Mouse (Mus musculus) adipocyte (in vitro differentiated cells): ENCODE data around the gene Ngfr.

Experiments used
- DNase-seq: peaks from one replicate; pipeline ENCODE4 v3.0.0-alpha.2; 2016; ENCODE audit warnings: low spot score

Gene Ngfr

DNA sequence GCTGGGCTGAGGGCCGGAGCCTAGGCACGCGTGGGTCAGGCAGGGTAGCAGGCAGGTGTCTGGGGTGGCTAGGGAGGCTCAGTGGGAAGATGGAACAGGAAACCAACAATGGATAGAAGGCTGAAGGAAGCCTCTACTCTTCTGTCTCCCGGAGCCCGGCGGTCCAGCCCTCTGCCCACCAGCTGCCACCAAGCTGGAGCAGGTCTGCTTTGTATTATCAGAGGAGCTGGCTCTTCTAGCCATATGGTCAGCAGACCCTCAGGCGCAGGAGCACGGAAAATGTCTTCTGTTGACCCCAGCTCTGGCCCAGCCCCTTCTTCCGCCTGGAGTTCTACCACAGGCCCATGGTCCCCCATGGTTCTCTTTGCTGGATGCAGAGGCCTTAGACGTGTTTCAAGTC is 22.2 kb downstream of the Ngfr start:
- DNase-seq = no peak

DNA sequence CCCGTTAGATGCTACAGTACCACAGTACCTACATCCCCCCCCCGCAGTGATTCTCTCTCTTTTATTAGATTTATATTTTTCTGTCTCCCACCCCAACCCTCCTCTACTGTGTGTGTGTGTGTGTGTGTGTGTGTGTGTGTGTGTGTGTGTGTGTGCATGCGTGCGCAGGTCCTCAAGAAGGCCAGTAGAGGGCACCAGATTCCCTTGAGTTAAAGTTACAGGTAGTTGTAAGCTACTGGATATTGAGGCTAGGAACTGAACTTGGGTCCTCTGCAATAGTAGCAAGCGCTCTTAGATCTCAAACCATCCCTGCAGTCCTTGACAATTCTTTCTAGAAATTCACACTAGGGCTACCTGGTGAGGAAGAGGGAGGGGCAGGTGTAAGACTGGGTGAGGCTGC is 23.7 kb downstream of the Ngfr start:
- DNase-seq = no peak

DNA sequence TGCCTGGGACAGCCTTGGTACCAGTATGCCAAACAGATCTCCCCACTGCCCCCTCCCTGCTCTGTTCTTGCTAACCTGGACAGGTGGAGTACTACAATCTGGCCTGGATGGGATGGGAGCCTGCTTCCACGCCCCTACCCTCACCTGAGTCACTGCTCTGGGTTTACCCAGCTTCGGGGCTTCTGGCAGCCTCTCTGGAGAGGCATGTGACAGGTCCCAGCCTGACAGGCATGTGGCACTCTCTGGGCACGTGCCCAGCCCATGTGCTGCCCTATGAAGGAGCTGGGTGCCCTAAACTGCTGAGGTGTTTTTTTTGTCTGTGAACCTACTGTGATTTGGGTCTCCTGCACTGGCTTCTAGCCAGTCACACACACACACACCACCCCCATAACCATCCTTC is 26.8 kb downstream of the Ngfr start:
- DNase-seq = no peak

DNA sequence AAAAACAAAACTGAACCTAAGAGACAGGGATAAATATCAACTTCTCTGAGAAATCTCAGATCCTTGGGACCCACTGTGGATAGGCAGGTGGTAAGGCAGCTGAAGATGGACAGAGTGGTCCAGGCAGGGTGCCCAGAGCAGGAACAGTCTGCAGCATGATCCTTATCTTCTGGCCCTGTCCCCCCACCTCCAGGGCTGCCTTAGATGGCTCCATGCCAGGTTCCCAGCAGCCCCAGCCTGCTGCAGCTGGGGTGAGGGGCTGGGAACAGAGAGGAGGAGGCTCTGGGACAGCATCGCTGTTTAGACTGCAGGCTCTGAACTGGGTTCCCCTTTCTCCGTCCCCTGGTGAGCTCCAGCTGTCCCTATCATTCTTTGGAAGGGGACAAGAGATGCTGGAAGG is 27.8 kb downstream of the Ngfr start:
- DNase-seq = no peak

DNA sequence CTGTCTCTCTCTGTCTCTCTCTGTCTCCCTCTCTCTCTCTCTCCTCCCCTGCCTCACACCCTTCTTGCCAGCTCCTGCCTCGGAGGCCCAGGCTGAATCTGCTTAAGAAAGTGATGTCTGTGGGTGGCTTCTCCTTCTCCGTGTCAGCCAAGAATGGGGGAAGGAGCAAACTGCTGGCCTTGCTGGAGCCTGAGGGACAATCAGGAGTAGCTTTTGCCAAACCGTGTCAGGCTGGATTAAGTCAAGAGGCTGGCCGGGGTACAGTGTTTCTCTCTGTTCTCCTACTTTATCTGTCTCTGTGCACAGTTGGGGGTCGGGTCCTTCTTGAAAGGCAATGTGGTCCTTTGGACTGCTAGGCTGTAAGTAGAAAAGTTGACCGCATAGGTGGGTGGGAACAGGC is 29.8 kb downstream of the Ngfr start:
- DNase-seq = peak; percentile 50

DNA sequence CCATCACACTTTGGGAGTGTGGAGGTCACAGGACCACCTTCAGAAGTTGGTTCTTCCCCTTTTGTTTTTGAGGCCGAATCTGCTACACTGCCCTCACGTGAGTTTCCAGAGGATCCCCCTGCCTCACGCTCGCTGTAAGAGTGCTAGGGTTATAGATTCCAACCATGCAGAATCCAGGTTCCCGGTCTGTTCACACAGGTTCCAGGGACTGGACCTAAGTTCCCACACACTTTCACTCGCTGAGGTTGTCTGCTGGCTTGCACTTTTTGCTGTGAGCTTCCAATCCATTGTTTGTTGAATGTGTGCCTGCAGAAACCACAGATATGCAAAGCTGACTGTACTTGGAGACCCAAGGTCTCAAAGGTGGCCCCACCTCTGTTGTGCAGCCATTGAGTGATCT is 30.5 kb downstream of the Ngfr start:
- DNase-seq = no peak

DNA sequence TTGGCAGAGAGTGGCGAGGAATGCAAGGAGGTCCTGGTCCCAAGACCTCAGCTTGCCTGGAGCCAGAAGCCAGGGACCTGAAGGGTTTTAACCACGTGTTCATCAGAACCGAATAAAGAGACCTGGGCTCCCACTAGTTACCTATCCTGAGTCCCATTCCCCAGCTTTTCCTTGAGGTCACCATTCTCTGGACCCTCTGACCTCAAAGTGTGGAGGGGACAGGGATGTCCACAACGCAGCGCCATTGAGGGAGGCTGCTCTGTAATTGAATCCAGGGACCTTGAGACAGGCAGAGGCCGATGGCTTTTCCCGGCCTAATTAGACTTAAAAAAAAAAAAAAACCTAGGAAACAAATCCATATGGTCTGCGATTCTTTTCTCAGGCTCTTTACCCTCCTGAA is 32.3 kb downstream of the Ngfr start:
- no peak for DNase-seq

DNA sequence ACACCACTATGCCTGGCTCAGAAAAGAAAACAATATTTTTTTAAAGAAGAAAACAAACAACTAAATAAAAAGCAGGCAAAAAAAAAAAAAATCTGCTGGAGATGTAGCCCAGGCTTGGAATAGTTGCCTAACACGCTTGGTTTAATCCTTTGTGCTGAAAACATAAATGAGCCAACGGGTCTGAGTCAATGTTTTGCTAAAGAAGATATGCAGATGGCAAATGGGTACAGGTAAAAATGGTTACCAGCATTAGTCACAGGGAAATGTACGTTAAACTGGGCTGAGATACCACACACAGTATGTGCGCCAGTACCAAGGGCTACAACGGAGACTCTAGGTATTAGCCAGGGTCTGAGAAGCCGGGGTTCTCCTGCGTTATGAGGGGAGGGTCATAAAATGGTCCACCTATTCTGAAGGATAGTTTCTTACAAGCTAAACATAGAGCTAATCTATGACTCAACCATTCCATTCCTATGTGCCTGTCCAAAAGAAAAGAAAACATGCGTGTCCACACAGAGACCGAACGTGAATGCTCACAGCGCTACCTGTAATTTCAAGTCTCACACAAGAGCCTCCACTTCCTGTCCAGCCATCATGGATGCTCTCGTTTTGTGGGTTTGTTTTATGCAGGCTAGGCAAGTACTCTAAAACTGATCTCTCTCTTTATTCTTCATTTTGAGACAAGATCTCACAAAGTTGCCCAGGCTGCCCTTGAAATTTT is 37.1 kb downstream of the Ngfr start:
- no peak for DNase-seq

DNA sequence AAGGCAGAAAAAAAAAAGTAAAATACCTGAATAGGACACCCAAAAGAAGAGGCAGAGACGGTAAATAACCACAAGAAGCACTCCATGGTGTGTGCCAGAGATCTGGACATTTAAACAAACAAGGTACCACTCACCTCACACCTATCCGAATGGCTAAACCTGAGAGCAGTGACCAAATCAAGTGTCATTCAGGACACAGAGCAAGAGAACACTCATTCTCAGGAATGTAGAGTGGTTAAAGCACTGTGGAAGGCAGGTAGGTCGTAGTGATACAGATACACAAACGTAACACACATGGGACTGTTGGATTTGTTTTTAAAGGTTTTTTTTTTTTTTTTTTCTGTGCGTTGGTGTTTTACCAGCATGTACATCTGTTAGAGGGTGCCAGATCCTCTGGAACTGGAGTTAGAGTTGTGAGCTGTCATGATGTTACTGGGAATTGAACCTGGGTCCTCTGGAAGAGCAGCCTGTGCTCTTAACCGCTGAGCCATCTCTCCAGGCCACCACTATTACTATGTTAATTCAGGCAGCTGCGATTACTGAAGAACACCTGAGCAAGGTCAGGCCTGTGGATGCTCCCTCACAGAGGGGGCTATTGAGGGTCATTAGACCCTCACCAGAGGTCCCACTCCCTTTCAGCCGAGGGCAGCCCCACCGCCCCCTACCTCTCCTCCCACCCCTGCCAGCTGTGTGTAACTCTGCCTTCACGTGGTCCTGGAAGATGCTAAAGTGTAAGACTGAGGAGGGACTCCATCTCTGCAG is 41.3 kb downstream of the Ngfr start:
- DNase-seq = no peak

DNA sequence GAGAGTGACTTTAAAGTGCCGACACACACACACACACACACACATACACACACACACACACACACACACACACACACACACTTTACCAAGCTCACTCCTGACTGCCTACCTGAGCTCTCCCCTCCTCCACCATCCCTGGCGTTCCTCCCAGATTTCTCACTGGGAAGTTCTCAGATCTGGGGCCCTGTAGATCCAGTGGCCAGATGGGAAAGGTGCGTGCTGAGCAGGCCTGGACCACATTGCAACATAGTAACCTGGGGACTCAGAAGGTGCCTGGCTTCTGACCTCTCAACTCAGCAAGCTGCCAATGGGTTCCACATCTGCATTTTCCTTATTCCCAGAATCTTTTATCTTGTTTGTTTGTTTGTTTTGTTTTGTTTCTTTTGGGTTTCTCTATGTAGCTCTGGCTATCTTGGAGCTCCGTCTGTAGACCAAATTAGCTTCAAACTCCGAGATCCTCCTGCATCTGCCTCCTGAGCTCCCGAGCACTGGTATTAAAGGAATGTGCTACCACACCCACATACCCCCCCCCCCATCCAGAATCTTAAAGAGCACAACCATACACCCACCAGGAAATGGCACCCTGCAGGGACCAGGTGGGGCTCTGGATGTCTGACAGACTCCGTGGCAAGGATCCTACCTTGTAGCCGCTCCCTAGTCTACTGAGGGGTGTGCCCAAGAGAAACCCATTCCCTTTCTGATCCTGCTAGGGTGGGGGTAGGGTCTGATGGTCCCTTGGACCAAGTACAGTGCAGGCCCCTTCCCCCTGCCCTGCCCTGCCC is 42.8 kb downstream of the Ngfr start:
- no peak for DNase-seq

DNA sequence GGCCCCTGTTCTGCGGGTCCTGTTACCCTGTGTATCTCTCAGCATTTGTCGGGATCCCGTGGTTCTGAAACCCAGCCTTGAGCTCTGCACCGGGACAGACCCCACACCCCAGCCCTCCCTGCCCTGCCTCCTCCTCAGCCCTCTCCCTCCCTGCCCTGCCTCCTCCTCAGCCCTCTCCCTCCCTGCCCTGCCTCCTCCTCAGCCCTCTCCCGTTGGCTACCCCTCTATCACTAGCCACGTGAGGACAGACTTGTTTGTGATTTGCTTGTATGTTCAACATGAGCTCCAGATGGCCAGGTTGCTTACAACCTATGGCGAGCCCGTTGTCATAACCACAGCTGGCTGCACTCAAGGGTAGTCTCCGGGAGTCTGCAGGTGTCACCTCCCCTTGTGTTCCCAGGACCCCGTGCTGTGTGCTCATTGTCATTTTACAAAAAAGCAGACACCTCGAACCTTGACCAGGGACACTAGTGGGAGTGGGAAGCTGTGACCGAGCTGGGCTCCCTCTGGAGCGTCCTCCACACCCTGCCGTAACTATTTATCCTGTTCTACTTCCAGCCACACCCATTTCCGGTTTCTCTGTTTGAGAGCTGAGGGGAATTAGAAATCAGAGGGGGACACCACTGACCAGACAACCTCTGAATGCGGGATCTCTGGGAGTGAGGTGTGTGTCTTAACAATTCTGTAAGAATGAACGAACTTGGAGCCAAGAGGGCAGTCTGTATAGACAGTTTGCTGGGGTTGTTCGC is 46.7 kb downstream of the Ngfr start:
- no peak for DNase-seq

DNA sequence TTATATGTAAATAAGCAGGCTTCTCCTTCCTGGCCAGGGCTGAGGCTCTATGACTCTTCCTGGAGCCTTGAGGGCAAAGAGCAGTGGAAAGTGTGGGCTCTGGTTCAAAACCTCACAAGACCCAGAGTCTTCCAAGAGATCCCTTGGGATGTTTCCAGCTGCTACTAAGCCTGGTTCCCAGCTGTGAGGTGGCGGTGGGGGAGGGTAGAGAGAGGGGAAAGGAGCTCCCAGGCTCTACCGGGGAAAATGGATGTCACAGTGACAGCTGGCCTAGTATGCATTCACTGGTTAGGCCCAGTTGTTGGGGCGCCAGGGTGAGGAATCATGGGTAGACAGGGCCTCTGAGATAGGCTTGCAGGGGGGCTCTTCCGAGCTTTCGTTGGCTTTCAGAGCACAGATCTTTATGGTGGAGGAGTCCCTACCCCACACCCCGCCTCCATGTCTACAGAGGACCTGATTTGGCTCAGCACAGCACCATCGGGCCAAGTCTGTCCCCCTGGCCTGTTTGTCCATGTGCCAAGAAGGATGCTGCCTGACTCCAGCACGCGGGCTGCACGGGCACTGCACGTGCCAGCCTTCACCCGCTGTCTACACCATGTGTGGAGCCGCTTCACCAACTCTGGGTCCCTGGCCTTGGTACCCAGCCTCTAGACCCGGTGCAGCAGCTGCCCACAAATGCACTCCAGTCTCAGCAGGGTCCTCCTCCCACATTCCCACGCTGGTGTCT is 49.0 kb downstream of the Ngfr start:
- DNase-seq = peak; percentile 94

DNA sequence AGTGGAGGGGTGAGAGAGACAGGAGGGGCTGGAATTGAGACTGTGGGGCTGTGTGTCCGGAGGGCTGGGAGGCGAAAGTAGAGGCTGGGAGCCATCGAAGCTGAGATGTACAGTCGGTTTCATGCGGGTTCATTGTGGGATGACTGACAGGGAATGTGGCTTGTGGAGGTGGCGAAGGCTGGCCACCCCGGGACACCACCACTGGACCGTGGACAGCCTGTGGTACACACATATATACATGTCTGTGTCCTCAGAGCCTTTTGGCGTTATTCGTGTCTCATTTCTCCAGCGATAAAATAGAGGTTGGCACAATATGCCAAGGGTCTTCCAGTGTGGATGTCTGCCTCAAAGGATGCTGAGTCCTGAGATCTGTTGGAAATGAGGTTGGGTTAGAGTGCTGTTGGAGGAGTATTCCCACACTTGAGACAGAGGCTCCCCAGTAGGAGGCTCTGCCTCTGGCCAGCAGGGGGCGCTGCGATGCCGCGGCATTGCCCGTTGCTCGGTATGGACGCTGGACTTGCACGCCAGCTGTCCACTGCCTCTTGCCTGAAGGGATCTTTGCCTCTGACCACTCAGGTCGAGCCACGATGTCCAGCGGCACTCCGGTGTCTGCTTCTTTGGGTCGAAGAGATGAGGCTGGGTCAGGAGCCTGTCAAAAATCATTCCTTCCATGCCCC is 53.9 kb downstream of the Ngfr start:
- peak; percentile 89 for DNase-seq

DNA sequence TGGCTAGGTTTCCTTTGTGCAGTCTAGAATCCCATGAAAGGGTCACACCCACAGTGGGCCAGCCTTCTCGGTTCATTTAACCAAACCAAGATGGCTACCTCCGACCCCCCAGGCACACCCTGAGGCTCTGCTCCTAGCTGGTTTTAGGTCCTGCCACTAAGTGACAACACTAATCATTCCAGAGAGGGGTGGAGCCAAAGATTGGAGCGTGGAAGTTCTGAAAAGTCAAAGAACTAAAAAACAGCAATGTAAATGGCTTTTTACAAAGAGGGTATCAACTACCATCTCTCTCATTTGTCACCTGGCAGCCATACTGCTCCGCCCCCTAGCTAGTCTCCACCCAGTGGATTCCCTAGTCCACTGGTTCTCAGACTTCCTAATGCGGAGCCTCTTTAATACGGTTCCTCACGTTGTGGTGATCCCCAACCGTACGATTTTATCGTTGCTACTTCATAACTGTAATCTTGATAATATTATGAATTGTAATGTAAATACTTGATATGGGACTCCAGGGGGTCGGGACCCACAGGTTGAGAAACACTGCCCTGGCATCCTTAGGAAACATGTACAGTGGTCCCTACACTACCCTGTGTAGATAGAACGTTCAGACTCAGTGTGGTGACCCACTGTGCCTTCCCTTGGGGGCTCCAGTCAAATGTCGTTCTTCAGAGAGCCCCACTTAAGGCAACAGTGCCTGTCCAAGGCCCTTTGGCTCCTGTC is 55.0 kb downstream of the Ngfr start:
- no peak for DNase-seq

DNA sequence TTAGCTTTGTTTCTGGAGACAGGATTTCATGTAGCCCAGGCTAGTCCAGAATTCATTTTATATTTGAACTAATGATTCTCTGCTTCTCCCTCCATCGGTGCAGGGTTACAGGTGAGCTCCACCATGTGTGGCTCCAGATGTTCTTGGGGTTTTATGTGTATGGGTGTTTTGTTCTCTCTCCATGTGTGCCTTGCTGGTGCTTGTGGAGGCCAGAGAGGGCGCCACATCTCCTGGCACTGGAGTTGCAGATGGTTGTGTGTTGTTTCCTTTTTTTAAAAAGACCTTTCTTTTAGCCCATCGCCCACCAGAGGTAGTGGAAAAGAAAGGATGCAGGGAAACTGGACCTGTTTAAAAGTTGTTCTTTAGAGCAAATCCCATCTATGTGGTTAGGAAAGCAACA is 59.3 kb downstream of the Ngfr start:
- no peak for DNase-seq

DNA sequence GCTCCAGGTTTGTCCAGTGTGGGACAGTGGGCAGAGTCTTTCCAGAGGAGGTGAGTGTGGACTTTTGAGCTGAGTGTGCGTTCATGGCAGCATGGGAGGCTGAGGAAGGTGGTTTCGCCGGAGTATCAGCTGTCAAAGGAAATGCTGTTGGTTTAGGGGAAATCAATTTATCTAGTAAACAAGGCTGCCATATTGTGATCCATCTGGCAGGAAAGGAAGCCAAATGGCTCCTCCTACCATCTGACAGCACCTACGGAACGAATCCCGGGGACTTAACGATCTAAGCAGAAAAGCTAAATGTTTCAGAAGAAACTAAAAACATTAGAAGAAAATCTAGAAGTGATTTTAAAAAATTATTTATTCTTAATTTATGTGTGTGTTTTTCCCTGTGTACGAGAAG is 60.2 kb downstream of the Ngfr start:
- DNase-seq = no peak

DNA sequence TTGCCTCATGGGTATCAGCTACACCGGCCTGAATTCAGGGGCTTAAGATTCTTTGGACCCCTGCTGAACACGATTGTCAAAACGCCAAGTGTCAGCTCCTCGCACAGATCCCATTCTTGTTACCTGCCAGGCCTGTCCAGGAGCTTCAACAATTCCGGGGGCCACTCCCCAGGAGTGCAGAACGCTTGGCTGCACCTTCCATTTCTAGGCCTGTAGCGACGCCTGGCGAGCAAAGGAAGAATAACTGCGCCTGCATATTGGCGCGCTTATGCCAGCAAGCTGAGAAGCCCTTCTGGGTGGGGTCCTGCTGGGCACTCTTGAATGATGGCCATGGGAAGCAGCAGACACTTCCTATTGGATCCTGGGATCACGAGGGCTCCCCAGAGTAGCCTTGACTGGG is 66.0 kb downstream of the Ngfr start:
- DNase-seq = peak; percentile 71

DNA sequence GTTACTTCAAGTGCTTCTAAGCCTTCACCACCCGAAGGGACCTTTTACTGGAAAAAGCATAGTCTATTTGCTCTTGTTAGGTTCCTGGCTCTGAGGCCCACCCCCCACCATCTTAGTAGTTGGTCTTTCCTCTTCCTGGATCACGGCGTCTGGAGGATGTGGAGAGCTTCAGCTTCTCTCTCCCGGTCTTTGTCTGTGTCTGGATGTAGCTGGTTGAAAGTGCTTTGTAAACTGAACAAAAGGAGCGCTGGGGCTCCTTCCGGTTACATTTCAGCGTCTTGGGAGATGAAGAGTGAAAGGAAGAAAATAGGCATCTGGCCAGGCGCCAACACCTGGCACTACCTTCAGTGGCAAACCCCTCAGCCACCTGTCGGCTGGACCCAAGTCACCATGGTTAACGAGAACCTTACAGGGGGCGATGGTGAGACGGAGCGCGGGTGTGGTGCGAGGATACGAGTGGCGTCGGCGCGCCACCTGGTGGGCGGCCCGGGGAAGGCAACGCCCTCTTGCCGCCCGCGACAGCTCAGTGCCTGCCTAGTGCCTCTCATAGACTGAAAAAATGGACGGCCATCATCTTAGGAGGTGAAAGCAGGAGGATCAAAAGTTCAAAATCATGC is 67.0 kb downstream of the Ngfr start:
- DNase-seq = peak; percentile 77

DNA sequence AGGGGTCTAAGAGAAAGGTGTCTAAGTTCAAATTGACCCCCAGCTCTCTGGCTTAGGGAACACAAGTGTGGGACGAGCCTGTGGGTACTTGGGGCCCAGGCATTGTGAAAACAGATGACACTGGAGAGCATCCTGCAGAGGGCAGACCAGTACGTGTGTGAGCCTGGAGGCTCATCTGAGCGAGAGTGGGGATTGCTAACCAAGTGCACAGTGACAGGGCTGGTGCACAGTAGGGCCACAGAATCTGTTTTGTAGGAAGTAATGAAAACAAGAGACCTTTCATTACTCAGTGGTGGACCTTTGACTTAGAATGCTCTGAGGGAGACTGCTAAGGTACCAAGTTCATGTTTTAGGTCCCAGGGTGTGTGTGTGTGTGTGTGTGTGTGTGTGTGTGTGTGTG is 67.5 kb downstream of the Ngfr start:
- DNase-seq = no peak

DNA sequence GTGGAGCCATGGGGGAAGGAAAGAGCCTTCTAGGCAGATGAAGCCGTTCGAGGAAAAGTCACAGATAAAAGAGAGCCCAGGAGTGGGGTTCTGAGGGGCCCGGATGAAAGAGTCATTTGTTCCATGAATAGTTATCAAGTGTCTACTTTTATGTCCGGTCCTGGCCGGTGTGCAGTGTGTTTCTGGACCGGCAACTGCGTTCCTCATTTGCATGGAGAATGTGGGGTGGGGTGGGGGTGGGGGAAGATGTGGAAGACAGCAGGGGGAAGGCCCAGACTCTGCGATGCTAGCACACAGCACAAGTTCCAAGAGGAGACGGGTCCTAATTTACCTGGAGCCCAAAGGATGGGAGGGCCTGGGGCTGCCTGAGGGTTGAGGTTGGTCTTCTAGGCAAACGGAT is 68.2 kb downstream of the Ngfr start:
- no peak for DNase-seq
